16 mouse cellular contexts compared by ENCODE assay signal in the genomic region with DNA sequence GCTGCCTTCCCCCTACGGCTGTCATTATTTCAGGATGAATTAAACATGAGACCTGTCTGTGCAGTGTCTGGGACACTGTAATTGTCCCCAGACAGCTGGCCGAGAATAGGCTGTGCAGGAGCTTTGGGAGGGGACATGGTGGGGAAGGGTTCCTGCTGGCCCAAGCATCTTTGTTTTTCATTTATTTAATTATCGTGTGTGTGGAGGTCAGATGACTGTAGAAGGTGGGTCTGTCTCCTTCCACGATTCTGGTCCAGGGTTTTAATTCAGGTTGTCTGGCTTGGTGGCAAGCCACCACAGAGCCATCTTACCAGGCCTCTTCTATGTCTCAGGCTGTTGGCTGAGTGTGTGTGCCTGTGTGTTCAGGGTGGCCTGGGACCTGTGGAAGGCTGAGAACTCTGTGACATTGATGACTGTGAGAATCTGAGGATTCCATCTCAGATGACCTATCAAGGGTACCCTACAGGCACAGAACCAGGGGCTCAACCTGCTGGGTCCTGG. TPM values are rescaled to one million over a fixed set of nuclear protein-coding genes. Genes with fewer than 3 reads are reported as not detected.
A peak's percentile ranks its signal among the peaks of the same experiment; 100 is the strongest.
DNase-seq lines count a peak whose midpoint lies in the region; ATAC-seq lines count a peak whose summit lies in the region.
"Had no signal": no experiment of that assay in that cellular context is flagged by ENCODE, and none has a peak within 500 bp of the region (broad histone marks: within the 10 kb centered on the region; RNA-seq: fewer than 3 reads in every experiment).

No protein-coding gene starts in this region.

- no peak overlapping the region for H3K27ac ChIP-seq in forebrain, embryonic 11.5 days (ENCODE audit: low read depth, low read length)
- no peak overlapping the region for H3K27ac ChIP-seq in forebrain, embryonic 16.5 days (ENCODE audit: low read length)
- H3K27ac ChIP-seq in forebrain, embryonic 13.5 days = peak overlapping the region; percentile 72
- peak overlapping the region; percentile 49; the same call in 1 of the 2 replicates for H3K27ac ChIP-seq in midbrain, embryonic 14.5 days (replicated peaks; ENCODE audit: low read depth, low read length)
- H3K27ac ChIP-seq: liver, embryonic 15.5 days had no signal

- no peak overlapping the region for H3K4me3 ChIP-seq in forebrain, embryonic 11.5 days (ENCODE audit: low read depth, low read length)
- no peak overlapping the region for H3K4me3 ChIP-seq in forebrain, embryonic 16.5 days (replicated peaks; ENCODE audit: low read length)
- no peak overlapping the region for H3K4me3 ChIP-seq in forebrain, embryonic 13.5 days
- H3K4me3 ChIP-seq in midbrain, embryonic 14.5 days (replicated peaks; ENCODE audit: low read depth, low read length) = no peak overlapping the region
- H3K4me3 ChIP-seq: liver, embryonic 15.5 days had no signal

- no peak overlapping the region for H3K9ac ChIP-seq in forebrain, embryonic 11.5 days (ENCODE audit: low read length)
- H3K9ac ChIP-seq in forebrain, embryonic 16.5 days (replicated peaks; ENCODE audit: low read depth, low read length) = no peak overlapping the region
- no peak overlapping the region for H3K9ac ChIP-seq in forebrain, embryonic 13.5 days
- no peak overlapping the region for H3K9ac ChIP-seq in midbrain, embryonic 14.5 days (replicated peaks; ENCODE audit: low read length)
- H3K9ac ChIP-seq: liver, embryonic 15.5 days had no signal

- no peaks in the 10 kb centered on the region for H3K9me3 ChIP-seq in forebrain, embryonic 11.5 days (ENCODE audit: control insufficient read depth, low read length)
- H3K9me3 ChIP-seq in forebrain, embryonic 16.5 days (ENCODE audit: control insufficient read depth, low read length) = no peaks in the 10 kb centered on the region
- no peaks in the 10 kb centered on the region for H3K9me3 ChIP-seq in forebrain, embryonic 13.5 days (replicated peaks)
- H3K9me3 ChIP-seq in midbrain, embryonic 14.5 days (ENCODE audit: control insufficient read depth, low read length) = no peaks in the 10 kb centered on the region
- H3K9me3 ChIP-seq: liver, embryonic 15.5 days had no signal

- no peak overlapping the region for H3K4me2 ChIP-seq in forebrain, embryonic 11.5 days (ENCODE audit: low read depth, low read length, severe bottlenecking)
- H3K4me2 ChIP-seq in forebrain, embryonic 16.5 days (ENCODE audit: low read length) = no peak overlapping the region
- no peak overlapping the region for H3K4me2 ChIP-seq in forebrain, embryonic 13.5 days
- H3K4me2 ChIP-seq in midbrain, embryonic 14.5 days (ENCODE audit: low read length) = no peak overlapping the region
- H3K4me2 ChIP-seq: liver, embryonic 15.5 days had no signal

- peaks cover 16% of the 10 kb centered on the region for H3K4me1 ChIP-seq in forebrain, embryonic 11.5 days (replicated peaks; ENCODE audit: control insufficient read depth, insufficient read depth, low read length)
- peaks cover 42% of the 10 kb centered on the region for H3K4me1 ChIP-seq in forebrain, embryonic 16.5 days (replicated peaks; ENCODE audit: control insufficient read depth, insufficient read depth, low read length)
- peaks cover 67% of the 10 kb centered on the region for H3K4me1 ChIP-seq in forebrain, embryonic 13.5 days
- H3K4me1 ChIP-seq in midbrain, embryonic 14.5 days (ENCODE audit: control insufficient read depth, insufficient read depth, low read length) = peaks cover 37% of the 10 kb centered on the region

- ATAC-seq in forebrain, embryonic 11.5 days (replicated peaks; ENCODE audit: low FRiP score) = no peak
- no peak for ATAC-seq in forebrain, embryonic 16.5 days
- ATAC-seq in forebrain, embryonic 13.5 days = no peak
- ATAC-seq in midbrain, embryonic 14.5 days (ENCODE audit: low FRiP score, low TSS enrichment) = no peak

- peak; percentile 42 for DNase-seq in forebrain, embryonic 11.5 days (ENCODE audit: low spot score)
- peak; percentile 0 for DNase-seq in lung, postnatal 10 days
- no peak for DNase-seq in lung, postnatal 25 days (ENCODE audit: low spot score)
- DNase-seq in midbrain, embryonic 14.5 days = no peak
- DNase-seq in MN1 (ENCODE audit: low spot score) = no peak
- DNase-seq: embryo, embryonic 11 days; gastrocnemius, postnatal 36 days; kidney, adult 11 months; kidney, postnatal 25 days; lung, postnatal 36 days; thymus, postnatal 36 days had no signal

- WGBS in forebrain, embryonic 11.5 days = 58% methylated on average over 4 of the region's 4 CpGs
- WGBS in forebrain, embryonic 16.5 days = 15% methylated on average over 4 of the region's 4 CpGs
- 16% methylated on average over 4 of the region's 4 CpGs for WGBS in forebrain, embryonic 13.5 days
- WGBS in midbrain, embryonic 14.5 days = 14% methylated on average over 4 of the region's 4 CpGs

- no peaks in the 10 kb centered on the region for H3K36me3 ChIP-seq in forebrain, embryonic 11.5 days (ENCODE audit: control insufficient read depth, insufficient read depth, low read length)
- no peaks in the 10 kb centered on the region for H3K36me3 ChIP-seq in forebrain, embryonic 16.5 days (ENCODE audit: control insufficient read depth, insufficient read depth)
- no peaks in the 10 kb centered on the region for H3K36me3 ChIP-seq in forebrain, embryonic 13.5 days (ENCODE audit: poor library complexity, severe bottlenecking)
- no peaks in the 10 kb centered on the region for H3K36me3 ChIP-seq in midbrain, embryonic 14.5 days (ENCODE audit: control insufficient read depth, insufficient read depth, low read length)
- H3K36me3 ChIP-seq: liver, embryonic 15.5 days had no signal

- no peaks in the 10 kb centered on the region for H3K27me3 ChIP-seq in forebrain, embryonic 11.5 days (ENCODE audit: control insufficient read depth, insufficient read depth, low read length)
- no peaks in the 10 kb centered on the region for H3K27me3 ChIP-seq in forebrain, embryonic 16.5 days (replicated peaks; ENCODE audit: control insufficient read depth, insufficient read depth, low read length)
- H3K27me3 ChIP-seq in forebrain, embryonic 13.5 days = no peaks in the 10 kb centered on the region
- no peaks in the 10 kb centered on the region for H3K27me3 ChIP-seq in midbrain, embryonic 14.5 days (ENCODE audit: control insufficient read depth, insufficient read depth, low read length)
- H3K27me3 ChIP-seq: liver, embryonic 15.5 days had no signal

RNA-seq across cellular contexts. Expression of a gene that starts 5.5 kb away (rescaled TPM):
- 1.1 and 1.3 TPM in 2 replicates for polyA plus RNA-seq in forebrain, embryonic 11.5 days (2014; fragmentation: Nextera tagmentation; extraction: Ambion mirVana)
- polyA plus RNA-seq in forebrain, embryonic 16.5 days (2015; fragmentation: Nextera tagmentation; extraction: Ambion mirVana) = 0.51 and 0.92 TPM in 2 replicates
- 1.2 and 1.7 TPM in 2 replicates for polyA plus RNA-seq in forebrain, embryonic 13.5 days (2015; fragmentation: Nextera tagmentation; extraction: Ambion mirVana)
- 0.95 and 1.2 TPM in 2 replicates for polyA plus RNA-seq in midbrain, embryonic 14.5 days (2014; fragmentation: Nextera tagmentation; extraction: Ambion mirVana)

RNA-seq across cellular contexts. Expression of a gene that starts 35.7 kb away (rescaled TPM):
- 74.7 and 75.0 TPM in 2 replicates for polyA plus RNA-seq in forebrain, embryonic 11.5 days (2014; fragmentation: Nextera tagmentation; extraction: Ambion mirVana)
- 72.9 and 85.4 TPM in 2 replicates for polyA plus RNA-seq in forebrain, embryonic 16.5 days (2015; fragmentation: Nextera tagmentation; extraction: Ambion mirVana)
- polyA plus RNA-seq in forebrain, embryonic 13.5 days (2015; fragmentation: Nextera tagmentation; extraction: Ambion mirVana) = 77.9 and 84.3 TPM in 2 replicates
- polyA plus RNA-seq in midbrain, embryonic 14.5 days (2014; fragmentation: Nextera tagmentation; extraction: Ambion mirVana) = 43.0 and 51.4 TPM in 2 replicates

RNA-seq across cellular contexts. Expression of a gene that starts 36.0 kb away (rescaled TPM):
- polyA plus RNA-seq in forebrain, embryonic 11.5 days (2014; fragmentation: Nextera tagmentation; extraction: Ambion mirVana) = 145 and 154 TPM in 2 replicates
- 121 and 133 TPM in 2 replicates for polyA plus RNA-seq in forebrain, embryonic 16.5 days (2015; fragmentation: Nextera tagmentation; extraction: Ambion mirVana)
- polyA plus RNA-seq in forebrain, embryonic 13.5 days (2015; fragmentation: Nextera tagmentation; extraction: Ambion mirVana) = 126 and 135 TPM in 2 replicates
- 79.2 and 89.6 TPM in 2 replicates for polyA plus RNA-seq in midbrain, embryonic 14.5 days (2014; fragmentation: Nextera tagmentation; extraction: Ambion mirVana)

RNA-seq across cellular contexts. Expression of a gene that starts 36.4 kb away (rescaled TPM):
- not detected in 2 replicates for polyA plus RNA-seq in forebrain, embryonic 11.5 days (2014; fragmentation: Nextera tagmentation; extraction: Ambion mirVana)
- polyA plus RNA-seq in forebrain, embryonic 16.5 days (2015; fragmentation: Nextera tagmentation; extraction: Ambion mirVana) = 0.21 TPM in 1 of 2 replicates, not detected in the other
- 0.14 TPM in 1 of 2 replicates, not detected in the other for polyA plus RNA-seq in forebrain, embryonic 13.5 days (2015; fragmentation: Nextera tagmentation; extraction: Ambion mirVana)
- not detected in 2 replicates for polyA plus RNA-seq in midbrain, embryonic 14.5 days (2014; fragmentation: Nextera tagmentation; extraction: Ambion mirVana)
- polyA plus RNA-seq: C2C12; heart, embryonic 14.5 days; liver, embryonic 15.5 days had no signal

Comparison
In these comparisons a context has a peak if more than half of its experiments do, and no peak if none do; other contexts are left out.
1. DNase-seq: peak in forebrain, embryonic 11.5 days (single experiment) and lung, postnatal 10 days (single experiment); none in lung, postnatal 25 days (single experiment), midbrain, embryonic 14.5 days (single experiment) and MN1 (single experiment).
2. H3K27ac ChIP-seq: peak in forebrain, embryonic 13.5 days (single experiment) and midbrain, embryonic 14.5 days (single experiment); none in forebrain, embryonic 11.5 days (single experiment) and forebrain, embryonic 16.5 days (single experiment).